Mouse (Mus musculus): ENCODE results near the gene Eef1b2. TPM values are rescaled to one million over a fixed set of nuclear protein-coding genes. Genes with fewer than 3 reads are reported as not detected.
A peak's percentile ranks its signal among the peaks of the same experiment; 100 is the strongest.

Gene Eef1b2
- polyA plus RNA-seq, 1 experiment from 2014 or later, result 509 TPM

DNA sequence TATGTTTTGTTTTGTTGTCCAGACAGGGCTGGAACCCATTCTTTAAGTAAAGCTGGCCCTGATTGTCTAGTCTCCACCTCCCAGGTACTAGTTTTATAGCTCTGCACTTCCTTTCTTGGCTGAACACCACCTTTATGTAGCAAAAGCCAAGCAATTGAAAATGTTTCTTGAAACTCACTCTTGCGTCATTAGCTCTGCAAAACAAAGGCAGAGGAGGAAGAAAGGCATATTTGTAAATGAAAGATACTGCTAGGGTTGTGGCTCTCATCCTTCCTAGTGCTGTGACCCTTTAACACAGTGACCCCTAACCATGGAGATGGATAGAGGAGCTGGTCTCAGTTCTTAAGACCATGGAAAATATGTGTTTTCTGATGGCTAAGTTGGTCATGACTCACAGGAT is 25.0 kb downstream of the Eef1b2 start:
- H3K27me3 ChIP-seq (ENCODE audit: control insufficient read depth, insufficient read depth, low read length), result no peaks in the 10 kb centered on the region
- ATAC-seq (ENCODE audit: low FRiP score) (no peak), DNase-seq (ENCODE audit: low spot score, missing footprints) (no peak)
- WGBS, result 79% methylated on average over 1 of the region's 1 CpGs
- no peaks in the 10 kb centered on the region for H3K36me3 ChIP-seq (ENCODE audit: control insufficient read depth, insufficient read depth, low read length)
- no peak overlapping the region for H3K27ac ChIP-seq (ENCODE audit: low read depth, low read length)
- H3K4me2 ChIP-seq, result no peak overlapping the region
- H3K9ac ChIP-seq (ENCODE audit: low read length), result no peak overlapping the region
- no peak overlapping the region for H3K4me3 ChIP-seq (ENCODE audit: low read depth, low read length)
- H3K9me3 ChIP-seq (ENCODE audit: control insufficient read depth, low read length), result no peaks in the 10 kb centered on the region
- peaks cover 17% of the 10 kb centered on the region for H3K4me1 ChIP-seq (ENCODE audit: control insufficient read depth, insufficient read depth, low read length)

DNA sequence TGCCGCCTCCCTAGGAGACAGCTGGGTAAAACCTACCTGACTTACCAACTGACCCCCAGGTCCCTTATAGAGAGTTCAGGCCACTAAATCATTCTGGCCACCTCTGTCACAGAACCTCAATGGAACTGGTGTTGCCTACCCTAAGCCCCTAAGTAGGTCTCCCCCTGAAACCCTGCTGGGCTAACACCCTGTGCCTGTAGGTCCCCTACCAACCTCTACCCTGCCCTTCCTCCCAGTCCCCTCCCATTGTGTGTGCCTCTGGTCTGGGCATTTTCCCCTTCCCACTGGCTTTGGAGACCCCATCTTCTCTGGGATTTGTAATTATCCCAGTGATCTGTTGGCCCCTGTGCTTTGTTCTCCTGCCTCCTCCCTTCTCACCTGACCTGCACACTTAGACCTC is 26.8 kb downstream of the Eef1b2 start:
- Histone ChIP-seq H3K36me3 (ENCODE audit: control insufficient read depth, insufficient read depth, low read length) (no peaks in the 10 kb centered on the region), H3K9me3 (ENCODE audit: control insufficient read depth, low read length) (no peaks in the 10 kb centered on the region), H3K4me3 (ENCODE audit: low read depth, low read length) (no peak overlapping the region), H3K4me2 (no peak overlapping the region), H3K27me3 (ENCODE audit: control insufficient read depth, insufficient read depth, low read length) (peaks cover 3% of the 10 kb centered on the region; the same call in 1 of the 2 replicates), H3K27ac (ENCODE audit: low read depth, low read length) (peak overlapping the region; percentile 85), H3K9ac (ENCODE audit: low read length) (peak overlapping the region; percentile 21; the same call in 1 of the 2 replicates), H3K4me1 (ENCODE audit: control insufficient read depth, insufficient read depth, low read length) (peaks cover 17% of the 10 kb centered on the region)
- DNase-seq (ENCODE audit: low spot score, missing footprints) (no peak), ATAC-seq (ENCODE audit: low FRiP score) (peak; percentile 40; the same call in 1 of the 2 replicates)
- WGBS, result 87% methylated on average over 1 of the region's 1 CpGs

- Histone ChIP-seq H3K4me2 (peak overlapping the region; percentile 1; the same call in 1 of the 2 replicates), H3K4me3 (ENCODE audit: low read depth, low read length) (no peak overlapping the region), H3K27me3 (ENCODE audit: control insufficient read depth, insufficient read depth, low read length) (peaks cover 3% of the 10 kb centered on the region; the same call in 1 of the 2 replicates), H3K4me1 (ENCODE audit: control insufficient read depth, insufficient read depth, low read length) (peaks cover 17% of the 10 kb centered on the region), H3K36me3 (ENCODE audit: control insufficient read depth, insufficient read depth, low read length) (no peaks in the 10 kb centered on the region), H3K9me3 (ENCODE audit: control insufficient read depth, low read length) (no peaks in the 10 kb centered on the region), H3K9ac (ENCODE audit: low read length) (peak overlapping the region; percentile 21; the same call in 1 of the 2 replicates), H3K27ac (ENCODE audit: low read depth, low read length) (peak overlapping the region; percentile 85)
- 5% methylated on average over 7 of the region's 7 CpGs for WGBS
- DNase-seq (ENCODE audit: low spot score, missing footprints) (peak; percentile 95), ATAC-seq (ENCODE audit: low FRiP score) (peak; percentile 94)
Measured at GRCm38 (mm10) chr1:63203950-63204659, 27.5 kb downstream of the Eef1b2 start.

DNA sequence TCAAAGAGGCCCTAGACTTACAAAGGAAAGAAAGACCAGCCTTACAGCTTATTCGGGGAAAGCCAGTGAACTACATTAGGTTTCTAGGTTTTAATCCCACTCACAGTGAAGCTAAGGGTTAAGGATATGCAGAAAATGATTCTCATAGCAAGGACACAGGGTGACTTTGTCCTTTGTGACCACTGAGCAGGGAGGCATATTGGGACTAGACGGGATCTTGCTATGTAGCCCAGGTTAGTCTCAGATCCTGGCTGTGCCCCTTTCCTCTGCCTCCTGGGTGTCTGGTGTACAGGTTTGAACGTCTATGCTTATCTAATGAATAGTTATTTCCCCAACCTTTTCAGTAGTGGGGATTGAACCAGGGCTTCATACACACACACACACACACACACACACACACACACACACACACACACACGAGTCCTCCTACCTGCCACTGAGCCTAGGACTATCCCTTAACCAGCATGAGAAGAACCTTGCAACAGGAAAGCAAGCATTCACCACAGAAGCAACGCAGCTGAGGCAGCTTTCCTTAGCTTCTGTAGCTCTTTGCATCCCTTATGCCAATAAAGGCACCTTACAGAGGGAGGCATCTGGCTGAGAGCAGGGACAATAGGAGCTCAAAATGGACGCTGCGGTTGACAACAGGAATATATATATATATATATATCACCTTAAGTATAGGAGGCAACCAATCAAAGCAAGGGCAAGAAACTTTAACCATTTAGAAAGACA is 28.2 kb downstream of the Eef1b2 start:
- WGBS, result 11% methylated on average over 7 of the region's 7 CpGs
- Histone ChIP-seq H3K9ac (ENCODE audit: low read length) (no peak overlapping the region; the same call in 1 of the 2 replicates), H3K4me3 (ENCODE audit: low read depth, low read length) (no peak overlapping the region), H3K4me1 (ENCODE audit: control insufficient read depth, insufficient read depth, low read length) (peaks cover 17% of the 10 kb centered on the region), H3K36me3 (ENCODE audit: control insufficient read depth, insufficient read depth, low read length) (no peaks in the 10 kb centered on the region), H3K27ac (ENCODE audit: low read depth, low read length) (peak overlapping the region; percentile 85), H3K27me3 (ENCODE audit: control insufficient read depth, insufficient read depth, low read length) (peaks cover 3% of the 10 kb centered on the region; the same call in 1 of the 2 replicates), H3K9me3 (ENCODE audit: control insufficient read depth, low read length) (no peaks in the 10 kb centered on the region), H3K4me2 (no peak overlapping the region)
- ATAC-seq (ENCODE audit: low FRiP score), result peak; percentile 74
- peak; percentile 87 for DNase-seq (ENCODE audit: low spot score, missing footprints)

GRCm38 (mm10) chr1:63207607-63208006 is 31.0 kb downstream of the Eef1b2 start:
- no peaks in the 10 kb centered on the region for H3K9me3 ChIP-seq (ENCODE audit: control insufficient read depth, low read length)
- peaks cover 17% of the 10 kb centered on the region for H3K4me1 ChIP-seq (ENCODE audit: control insufficient read depth, insufficient read depth, low read length)
- no peak overlapping the region for H3K4me3 ChIP-seq (ENCODE audit: low read depth, low read length)
- H3K27ac ChIP-seq (ENCODE audit: low read depth, low read length), result no peak overlapping the region
- H3K4me2 ChIP-seq, result no peak overlapping the region
- peaks cover 3% of the 10 kb centered on the region; the same call in 1 of the 2 replicates for H3K27me3 ChIP-seq (ENCODE audit: control insufficient read depth, insufficient read depth, low read length)
- no peak for ATAC-seq (ENCODE audit: low FRiP score)
- DNase-seq (ENCODE audit: low spot score, missing footprints), result no peak
- H3K9ac ChIP-seq (ENCODE audit: low read length), result no peak overlapping the region
- no peaks in the 10 kb centered on the region for H3K36me3 ChIP-seq (ENCODE audit: control insufficient read depth, insufficient read depth, low read length)
- WGBS, result 89% methylated on average over 3 of the region's 3 CpGs

GRCm38 (mm10) chr1:63209861-63210529 is 33.4 kb downstream of the Eef1b2 start:
- Histone ChIP-seq H3K4me1 (ENCODE audit: control insufficient read depth, insufficient read depth, low read length) (peaks cover 11% of the 10 kb centered on the region; the same call in 1 of the 2 replicates), H3K27me3 (ENCODE audit: control insufficient read depth, insufficient read depth, low read length) (peaks cover 3% of the 10 kb centered on the region; the same call in 1 of the 2 replicates), H3K4me2 (no peak overlapping the region), H3K9me3 (ENCODE audit: control insufficient read depth, low read length) (no peaks in the 10 kb centered on the region), H3K27ac (ENCODE audit: low read depth, low read length) (no peak overlapping the region), H3K9ac (ENCODE audit: low read length) (no peak overlapping the region), H3K36me3 (ENCODE audit: control insufficient read depth, insufficient read depth, low read length) (no peaks in the 10 kb centered on the region), H3K4me3 (ENCODE audit: low read depth, low read length) (no peak overlapping the region)
- ATAC-seq (ENCODE audit: low FRiP score) (no peak), DNase-seq (ENCODE audit: low spot score, missing footprints) (no peak)
- WGBS, result 15% methylated on average over 6 of the region's 6 CpGs

GRCm38 (mm10) chr1:63213478-63214270 is 37.0 kb downstream of the Eef1b2 start:
- peaks cover 7% of the 10 kb centered on the region; the same call in 1 of the 2 replicates for H3K4me1 ChIP-seq (ENCODE audit: control insufficient read depth, insufficient read depth, low read length)
- peak; percentile 77 for ATAC-seq (ENCODE audit: low FRiP score)
- DNase-seq (ENCODE audit: low spot score, missing footprints), result peak; percentile 87
- H3K9ac ChIP-seq (ENCODE audit: low read length), result 0 out of 2 replicates have a peak overlapping the region, but pooled peaks have one; percentile 1
- no peaks in the 10 kb centered on the region for H3K27me3 ChIP-seq (ENCODE audit: control insufficient read depth, insufficient read depth, low read length)
- peak overlapping the region; percentile 7; the same call in 1 of the 2 replicates for H3K4me3 ChIP-seq (ENCODE audit: low read depth, low read length)
- no peaks in the 10 kb centered on the region for H3K36me3 ChIP-seq (ENCODE audit: control insufficient read depth, insufficient read depth, low read length)
- 14% methylated on average over 22 of the region's 22 CpGs for WGBS
- H3K9me3 ChIP-seq (ENCODE audit: control insufficient read depth, low read length), result no peaks in the 10 kb centered on the region
- peak overlapping the region; percentile 27 for H3K4me2 ChIP-seq
- H3K27ac ChIP-seq (ENCODE audit: low read depth, low read length), result peak overlapping the region; percentile 37

DNA sequence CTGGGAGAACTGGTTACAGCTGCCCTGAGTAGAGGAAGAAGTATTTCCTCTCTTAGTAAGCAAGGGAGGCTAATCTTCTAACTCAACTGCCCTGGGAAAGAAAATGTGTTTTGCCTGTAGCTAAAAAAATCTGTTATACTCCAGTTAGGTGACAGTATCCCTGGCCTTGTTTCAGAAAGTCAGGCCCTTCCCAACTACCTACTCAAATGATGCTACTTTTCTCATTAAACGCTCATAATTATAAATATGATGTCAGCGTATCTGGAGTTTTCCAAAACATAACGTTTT is 37.6 kb downstream of the Eef1b2 start, which contains the start of gene Gpr1:
TSS of gene Gpr1 (minus strand) at position 273 of the 288 bp plus-strand sequence.
- H3K27ac ChIP-seq (ENCODE audit: low read depth, low read length), result peak within 1 kb of the TSS; percentile 37

More for the DNA sequence above, 37.6 kb downstream of the Eef1b2 start, which contains the start of gene Gpr1:
- ATAC-seq (ENCODE audit: low FRiP score), result no peak
- Histone ChIP-seq H3K4me3 (ENCODE audit: low read depth, low read length) (peak within 1 kb of the TSS; percentile 7; the same call in 1 of the 2 replicates), H3K9me3 (ENCODE audit: control insufficient read depth, low read length) (no peaks in the 10 kb centered on the region; the same call in 1 of the 2 replicates), H3K36me3 (ENCODE audit: control insufficient read depth, insufficient read depth, low read length) (no peaks in the 10 kb centered on the region), H3K4me1 (ENCODE audit: control insufficient read depth, insufficient read depth, low read length) (peaks cover 7% of the 10 kb centered on the region; the same call in 1 of the 2 replicates), H3K4me2 (peak within 1 kb of the TSS; percentile 27), H3K27me3 (ENCODE audit: control insufficient read depth, insufficient read depth, low read length) (no peaks in the 10 kb centered on the region), H3K9ac (ENCODE audit: low read length) (0 out of 2 replicates have a peak within 1 kb of the TSS, but pooled peaks have one; percentile 1)
- DNase-seq (ENCODE audit: low spot score, missing footprints), result peak; percentile 93
- 24% methylated on average over 3 of the region's 3 CpGs for WGBS

All from midbrain, embryonic 11.5 days (tissue).